Mouse (Mus musculus): Measurements from ENCODE around the gene Fgfr2.

DNA sequence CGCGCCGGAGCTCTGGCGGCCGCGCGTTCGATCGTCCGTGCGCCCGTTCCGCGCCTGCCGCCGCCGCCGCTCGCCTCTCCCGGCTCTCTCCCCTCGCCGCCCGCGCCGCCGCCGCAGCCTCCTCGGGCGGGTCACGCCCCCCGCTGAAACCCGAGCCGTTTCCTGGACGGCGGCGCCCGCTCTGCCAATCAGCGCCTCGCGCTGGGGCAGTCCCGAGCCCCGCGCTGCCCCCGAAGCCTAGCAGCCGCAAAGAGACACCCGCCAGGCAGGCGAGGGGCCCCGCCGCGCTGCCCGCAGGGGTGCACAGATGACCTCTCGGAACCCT lies 2857.0 kb downstream of the Fgfr2 start:
- no peak for TF ChIP-seq CTCF (IDR thresholded peaks at IDR 0.05)
- TF ChIP-seq EP300 (IDR thresholded peaks at IDR 0.05): no peak
